Mouse (Mus musculus) kidney, adult 8-10 months (tissue): ENCODE measurements around the gene Ltf.

Source experiments
- DNase-seq, 2 experiments: peaks; one replicate each; pipeline ENCODE4 v3.0.0; 2022

Ltf gene

DNA sequence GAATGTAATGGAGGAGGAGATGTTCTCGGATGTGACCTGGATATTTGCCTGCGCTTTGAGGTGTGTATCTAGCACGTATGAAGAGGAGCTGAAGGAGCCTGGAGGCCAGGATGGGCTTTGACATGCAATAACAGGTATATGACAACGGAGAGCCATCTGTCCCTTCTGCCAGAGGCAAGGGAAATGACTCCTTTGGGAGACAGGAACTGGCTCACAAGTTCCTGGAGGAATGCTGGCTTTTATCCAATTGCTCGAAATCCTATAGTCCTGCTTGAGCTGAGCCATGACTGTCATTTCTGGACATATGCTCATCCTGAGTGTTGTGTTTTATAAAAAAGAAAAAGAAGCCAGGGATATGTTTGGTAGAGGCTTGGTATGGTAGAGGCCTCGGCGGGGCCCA lies 69.8 kb downstream of the Ltf start:
- no peak for DNase-seq
